Mouse (Mus musculus): Measurements from ENCODE around the gene Pola2.

The Pola2 gene

GRCm38 (mm10) chr19:5963883-5964562 is at the start of gene Pola2:
TSS of gene Pola2 (minus strand) at chr19:5964202.
- DNase-seq = peak; percentile 89

- DNase-seq = no peak
These were observed 49.7 kb upstream of the Pola2 start for GRCm38 (mm10) chr19:6013691-6014090.

- no peak for DNase-seq
These were observed 45.1 kb upstream of the Pola2 start for GRCm38 (mm10) chr19:6009137-6009536.

- DNase-seq = no peak
These were observed 43.0 kb upstream of the Pola2 start for GRCm38 (mm10) chr19:6007013-6007412.

- DNase-seq = no peak
These were observed 41.5 kb upstream of the Pola2 start for GRCm38 (mm10) chr19:6005541-6005940.

- DNase-seq = no peak
These were observed 36.0 kb upstream of the Pola2 start for GRCm38 (mm10) chr19:5999969-6000368.

- no peak for DNase-seq
These were observed 34.2 kb upstream of the Pola2 start for GRCm38 (mm10) chr19:5998180-5998579.

GRCm38 (mm10) chr19:5994711-5995110 is 30.7 kb upstream of the Pola2 start:
- DNase-seq = no peak

GRCm38 (mm10) chr19:5992012-5992411 is 28.0 kb upstream of the Pola2 start:
- no peak for DNase-seq

GRCm38 (mm10) chr19:5991467-5991866 is 27.5 kb upstream of the Pola2 start:
- no peak for DNase-seq

- no peak for DNase-seq
These were observed 26.9 kb upstream of the Pola2 start for GRCm38 (mm10) chr19:5990921-5991320.

GRCm38 (mm10) chr19:5990033-5990432 is 26.0 kb upstream of the Pola2 start:
- no peak for DNase-seq

- no peak for DNase-seq
These were observed 25.6 kb upstream of the Pola2 start for GRCm38 (mm10) chr19:5989585-5989984.

GRCm38 (mm10) chr19:5988815-5989452 is 24.9 kb upstream of the Pola2 start:
- DNase-seq = peak; percentile 55

- no peak for DNase-seq
These were observed 24.2 kb upstream of the Pola2 start for GRCm38 (mm10) chr19:5988027-5988814.

GRCm38 (mm10) chr19:5986043-5986442 is 22.0 kb upstream of the Pola2 start, which contains the start of gene Slc22a20:
TSS of gene Slc22a20 (minus strand) at chr19:5986143.
- DNase-seq = no peak

- DNase-seq = no peak
These were observed 16.5 kb upstream of the Pola2 start for GRCm38 (mm10) chr19:5980477-5980876.

GRCm38 (mm10) chr19:5977717-5978116 is 13.7 kb upstream of the Pola2 start:
- DNase-seq = no peak

GRCm38 (mm10) chr19:5975676-5976075 is 11.7 kb upstream of the Pola2 start:
- no peak for DNase-seq

GRCm38 (mm10) chr19:5975112-5975511 is 11.1 kb upstream of the Pola2 start:
- DNase-seq = no peak

GRCm38 (mm10) chr19:5967664-5968063 is 3.7 kb upstream of the Pola2 start:
- DNase-seq = no peak

GRCm38 (mm10) chr19:5966786-5967185 is 2.8 kb upstream of the Pola2 start:
- no peak for DNase-seq

GRCm38 (mm10) chr19:5965910-5966309 is 1.9 kb upstream of the Pola2 start:
- no peak for DNase-seq

- peak; percentile 78 for DNase-seq
These were observed 1.3 kb upstream of the Pola2 start for GRCm38 (mm10) chr19:5965280-5965679.
